Mouse (Mus musculus) kidney, adult 2 months (tissue): ENCODE measurements around the gene Adgrd1.

ENCODE experiments used
- CTCF ChIP-seq: fragments of 200-500 bp; conservative IDR thresholded peaks from 2 replicates; pipeline ENCODE4 v1.5.1; 2011; ENCODE audit warnings: low read depth, mild to moderate bottlenecking, control low read depth, low read length, moderate library complexity, mixed read lengths; ENCODE audit not compliant: insufficient read depth, insufficient read length
- POLR2A ChIP-seq: fragments of 200-500 bp; IDR thresholded peaks from one replicate; pipeline ENCODE4 v1.6.1; 2011; ENCODE audit warnings: low read depth, low read length, control low read depth

GRCm38 (mm10) chr5:129214023-129214422, 117.5 kb downstream of the Adgrd1 start:
- no peak for TF ChIP-seq POLR2A
- TF ChIP-seq CTCF, result no peak
